In genomic region chr19:19783507-19783906, GRCm38 (mm10) we compare ENCODE assay signal across 9 mouse cellular contexts.
DNase-seq lines count a peak whose midpoint lies in the region; ATAC-seq lines count a peak whose summit lies in the region.
"Had no signal": no experiment of that assay in that cellular context is flagged by ENCODE, and none has a peak within 500 bp of the region (broad histone marks: within the 10 kb centered on the region; RNA-seq: fewer than 3 reads in every experiment).

No protein-coding gene starts in this region.

- no peak overlapping the region for H3K9ac ChIP-seq in heart, embryonic 12.5 days
- H3K9ac ChIP-seq: embryonic facial prominence, embryonic 12.5 days had no signal

- H3K9me3 ChIP-seq in heart, embryonic 12.5 days (replicated peaks), result no peaks in the 10 kb centered on the region
- H3K9me3 ChIP-seq: embryonic facial prominence, embryonic 12.5 days had no signal

- peak; percentile 80 for DNase-seq in Muller cell, postnatal 12 days (ENCODE audit: inconsistent ontology term)
- peak; percentile 60 for DNase-seq in adrenal gland, postnatal 10 days
- DNase-seq in lung, adult 18-20 months, result peak; percentile 40 to 48
- no peak for DNase-seq in embryo, embryonic 10.5 days (ENCODE audit: low spot score)
- no peak for DNase-seq in spleen, postnatal 10 days (ENCODE audit: low spot score in 2 of 2)
- DNase-seq in urinary bladder, postnatal 4 days (ENCODE audit: low spot score in 2 of 2), result no peak

- no peaks in the 10 kb centered on the region for H3K4me1 ChIP-seq in heart, embryonic 12.5 days (replicated peaks)
- H3K4me1 ChIP-seq: embryonic facial prominence, embryonic 12.5 days had no signal

- H3K4me2 ChIP-seq in heart, embryonic 12.5 days, result no peak overlapping the region
- H3K4me2 ChIP-seq: embryonic facial prominence, embryonic 12.5 days had no signal

- peak; percentile 63; the same call in 1 of the 2 replicates for ATAC-seq in heart, embryonic 12.5 days (ENCODE audit: insufficient number of reproducible peaks, low FRiP score)

- H3K27me3 ChIP-seq in heart, embryonic 12.5 days (replicated peaks), result no peaks in the 10 kb centered on the region
- H3K27me3 ChIP-seq: embryonic facial prominence, embryonic 12.5 days had no signal

- H3K27ac ChIP-seq in heart, embryonic 12.5 days (ENCODE audit: poor library complexity, severe bottlenecking), result no peak overlapping the region
- H3K27ac ChIP-seq: embryonic facial prominence, embryonic 12.5 days; macrophage had no signal

- no peaks in the 10 kb centered on the region for H3K36me3 ChIP-seq in heart, embryonic 12.5 days
- H3K36me3 ChIP-seq: embryonic facial prominence, embryonic 12.5 days had no signal

- no peak overlapping the region for H3K4me3 ChIP-seq in heart, embryonic 12.5 days
- H3K4me3 ChIP-seq: embryonic facial prominence, embryonic 12.5 days had no signal

Comparison
In these comparisons a context has a peak if more than half of its experiments do, and no peak if none do; other contexts are left out.
1. DNase-seq: peak in Muller cell, postnatal 12 days (single experiment), adrenal gland, postnatal 10 days (single experiment) and lung, adult 18-20 months (2 of 2); none in embryo, embryonic 10.5 days (single experiment), spleen, postnatal 10 days (0 of 2) and urinary bladder, postnatal 4 days (0 of 2).